Mouse (Mus musculus) neural tube, embryonic 12.5 days (tissue): ENCODE results near the gene Foxp1. TPM values are rescaled to one million over a fixed set of nuclear protein-coding genes. Genes with fewer than 3 reads are reported as not detected.

ENCODE experiments used
- ATAC-seq: fragments of 200-750 bp; cut with Nextera tagmentation; 2 replicates; pipeline ENCODE4 v1.8.0; 2017; ENCODE audit warnings: low read depth, mild to moderate bottlenecking, moderate TSS enrichment, moderate library complexity; ENCODE audit not compliant: low FRiP score
- H3K27ac ChIP-seq: fragments of 300-500 bp; sonication (generic); 2 replicates; pipeline ENCODE4 v1.5.1; 2016
- H3K27me3 ChIP-seq: fragments of 300-500 bp; sonication (generic); replicated peaks from 2 replicates; pipeline ENCODE4 v1.6.1; 2016; ENCODE audit warnings: mild to moderate bottlenecking
- H3K36me3 ChIP-seq: fragments of 300-500 bp; sonication (generic); 2 replicates; pipeline ENCODE4 v1.6.1; 2016; ENCODE audit warnings: mild to moderate bottlenecking
- H3K4me1 ChIP-seq: fragments of 300-500 bp; sonication (generic); 2 replicates; pipeline ENCODE4 v1.6.1; 2016
- H3K4me2 ChIP-seq: fragments of 300-500 bp; sonication (generic); replicated peaks from 2 replicates; pipeline ENCODE4 v1.6.1; 2016; ENCODE audit warnings: mild to moderate bottlenecking
- H3K4me3 ChIP-seq: fragments of 300-500 bp; sonication (generic); 2 replicates; pipeline ENCODE4 v1.5.1; 2016
- H3K9ac ChIP-seq: fragments of 300-500 bp; sonication (generic); 2 replicates; pipeline ENCODE4 v1.6.1; 2016; ENCODE audit warnings: mild to moderate bottlenecking
- H3K9me3 ChIP-seq: fragments of 300-500 bp; sonication (generic); 2 replicates; pipeline ENCODE4 v1.6.1; 2016; ENCODE audit warnings: mild to moderate bottlenecking
- WGBS: fragments of 180-500 bp; shearing (Covaris S2); methylation state at CpG from one replicate; pipeline ENCODE4 v1.1.7; 2016; 5-methylcytosine and 5-hydroxymethylcytosine counted together
- polyA plus RNA-seq: library from polyadenylated mRNA; unstranded; fragments of >200 nt; fragmentation: Nextera tagmentation; extraction: Ambion mirVana; gene quantifications from 2 replicates; pipeline ENCODE4 v1.2.1, GENCODE M21; 2016

The Foxp1 gene
- polyA plus RNA-seq, 1 experiment from 2014 or later: 91.8 TPM

- Histone ChIP-seq H3K36me3 (no peaks in the 10 kb centered on the region), H3K9me3 (no peaks in the 10 kb centered on the region), H3K27ac (no peak overlapping the region), H3K9ac (no peak overlapping the region), H3K4me2 (no peak overlapping the region), H3K4me1 (no peaks in the 10 kb centered on the region), H3K4me3 (no peak overlapping the region), H3K27me3 (no peaks in the 10 kb centered on the region)
- WGBS: 94% methylated on average over 4 of the region's 4 CpGs
- ATAC-seq: no peak
Observed at GRCm38 (mm10) chr6:99360581-99360980, 161.9 kb downstream of the Foxp1 start.

- H3K4me1 ChIP-seq: no peaks in the 10 kb centered on the region
- no peak for ATAC-seq
- H3K27me3 ChIP-seq: no peaks in the 10 kb centered on the region
- no peak overlapping the region for H3K9ac ChIP-seq
- no peak overlapping the region for H3K4me3 ChIP-seq
- H3K36me3 ChIP-seq: no peaks in the 10 kb centered on the region
- no peak overlapping the region for H3K27ac ChIP-seq
- no peak overlapping the region for H3K4me2 ChIP-seq
- WGBS: 82% methylated on average over 6 of the region's 6 CpGs
- H3K9me3 ChIP-seq: no peaks in the 10 kb centered on the region
Observed at GRCm38 (mm10) chr6:99359765-99360499, 162.6 kb downstream of the Foxp1 start.

DNA sequence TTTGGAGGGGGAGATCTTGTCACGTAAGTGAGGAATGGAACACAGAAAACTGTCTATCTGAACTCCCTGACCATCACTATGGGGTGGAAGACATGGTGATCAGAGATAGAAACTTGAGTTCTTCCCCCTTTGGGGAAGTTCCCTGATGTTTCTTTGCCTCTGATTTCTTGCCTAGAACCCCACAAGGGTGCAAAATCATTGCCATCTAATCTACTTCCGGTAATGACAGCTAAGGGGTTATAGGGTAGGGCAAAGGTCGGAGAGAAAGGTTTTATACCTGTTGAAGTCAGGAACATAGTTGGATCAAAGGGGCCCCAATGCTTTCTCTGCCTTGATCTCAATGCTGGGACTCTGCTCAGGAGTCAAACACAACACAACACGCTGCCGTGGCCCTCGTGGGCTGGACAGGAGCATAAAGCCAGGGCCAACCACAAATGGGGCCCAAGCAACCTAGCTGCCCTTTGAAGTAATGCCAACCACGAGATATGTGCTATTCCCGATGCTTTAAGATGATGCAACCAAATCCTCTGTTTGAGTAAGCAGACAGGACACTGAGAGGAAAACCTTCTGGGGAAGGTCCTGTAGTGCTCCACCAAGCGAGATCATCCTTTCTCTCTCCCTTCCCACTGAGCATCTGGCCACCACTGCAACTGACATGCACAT, 163.4 kb downstream of the Foxp1 start:
- no peaks in the 10 kb centered on the region for H3K4me1 ChIP-seq
- H3K4me3 ChIP-seq: no peak overlapping the region
- 89% methylated on average over 9 of the region's 9 CpGs for WGBS
- H3K27me3 ChIP-seq: no peaks in the 10 kb centered on the region
- H3K27ac ChIP-seq: no peak overlapping the region
- no peak for ATAC-seq
- H3K4me2 ChIP-seq: no peak overlapping the region
- H3K9ac ChIP-seq: no peak overlapping the region
- no peaks in the 10 kb centered on the region for H3K9me3 ChIP-seq
- no peaks in the 10 kb centered on the region for H3K36me3 ChIP-seq

DNA sequence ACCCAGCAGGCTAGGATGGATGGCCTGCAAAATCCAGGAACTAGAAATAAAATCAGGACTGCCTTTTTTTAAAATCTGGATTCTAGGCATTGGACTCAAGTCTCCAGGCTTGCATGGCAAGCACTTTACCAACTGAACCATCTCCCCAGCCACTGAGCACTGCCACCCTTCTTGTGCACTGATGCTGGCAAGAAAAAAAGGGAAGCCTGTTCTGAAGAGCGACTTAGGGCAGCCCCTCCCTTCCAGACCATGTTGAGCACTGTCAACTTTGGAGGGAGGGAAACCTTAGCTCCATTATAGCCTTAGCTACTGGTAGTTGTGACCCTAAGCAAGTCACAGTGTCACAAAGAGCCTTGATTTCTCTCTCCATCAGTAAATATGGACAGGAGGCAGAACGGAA, 164.6 kb downstream of the Foxp1 start:
- Histone ChIP-seq H3K27ac (no peak overlapping the region), H3K4me1 (no peaks in the 10 kb centered on the region), H3K4me3 (no peak overlapping the region), H3K4me2 (no peak overlapping the region), H3K27me3 (no peaks in the 10 kb centered on the region), H3K36me3 (no peaks in the 10 kb centered on the region), H3K9me3 (no peaks in the 10 kb centered on the region), H3K9ac (no peak overlapping the region)
- 86% methylated on average over 2 of the region's 2 CpGs for WGBS
- no peak for ATAC-seq

DNA sequence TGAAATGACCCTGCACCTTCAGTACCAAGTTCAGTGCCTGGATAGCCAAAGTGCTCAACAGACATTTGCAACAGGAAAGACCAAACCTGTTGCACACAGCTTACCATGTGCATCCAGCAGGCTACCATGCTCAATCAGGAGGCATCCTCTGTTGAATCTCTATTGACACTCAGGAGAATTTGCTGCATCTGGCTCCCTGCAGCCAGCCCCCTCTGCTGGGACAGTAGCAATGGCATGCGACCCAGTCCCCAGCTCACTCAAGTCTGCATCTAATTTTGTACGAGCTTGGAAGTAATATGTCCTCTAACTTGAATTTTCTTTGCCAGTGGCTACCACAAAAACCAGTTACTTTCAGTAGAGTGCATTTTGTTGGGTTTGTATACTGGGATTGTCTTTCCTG, 168.2 kb downstream of the Foxp1 start:
- Histone ChIP-seq H3K27ac (no peak overlapping the region), H3K4me3 (no peak overlapping the region), H3K36me3 (no peaks in the 10 kb centered on the region), H3K4me2 (no peak overlapping the region), H3K4me1 (no peaks in the 10 kb centered on the region), H3K9me3 (no peaks in the 10 kb centered on the region), H3K9ac (no peak overlapping the region), H3K27me3 (no peaks in the 10 kb centered on the region)
- WGBS: 65% methylated on average over 2 of the region's 2 CpGs
- no peak for ATAC-seq

DNA sequence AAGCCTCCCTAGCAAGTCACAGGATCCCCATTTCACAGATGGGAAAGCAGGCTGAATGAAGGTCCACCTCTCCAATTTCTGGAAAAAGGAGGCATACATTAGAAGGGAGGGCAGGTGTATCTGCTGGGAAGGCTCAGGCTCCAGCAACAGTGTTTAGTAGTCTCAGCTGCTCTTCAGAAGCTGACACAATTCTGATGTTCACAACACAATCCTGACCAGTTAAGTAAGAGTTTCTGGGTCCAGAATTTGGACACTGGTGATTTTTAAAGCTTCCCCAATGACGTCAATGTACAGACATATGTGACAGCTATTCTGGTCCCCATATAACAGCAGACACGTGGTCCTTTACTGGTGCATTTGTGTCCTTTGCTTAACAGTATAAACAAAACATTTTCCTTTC, 169.1 kb downstream of the Foxp1 start:
- Histone ChIP-seq H3K27me3 (no peaks in the 10 kb centered on the region), H3K9me3 (no peaks in the 10 kb centered on the region), H3K4me2 (no peak overlapping the region), H3K4me1 (no peaks in the 10 kb centered on the region), H3K36me3 (no peaks in the 10 kb centered on the region), H3K9ac (no peak overlapping the region), H3K27ac (no peak overlapping the region), H3K4me3 (no peak overlapping the region)
- WGBS: 85% methylated on average over 2 of the region's 2 CpGs
- ATAC-seq: no peak

- H3K4me3 ChIP-seq: no peak overlapping the region
- no peaks in the 10 kb centered on the region for H3K9me3 ChIP-seq
- no peak for ATAC-seq
- no peak overlapping the region for H3K9ac ChIP-seq
- WGBS: 88% methylated on average over 3 of the region's 3 CpGs
- H3K27ac ChIP-seq: no peak overlapping the region
- H3K36me3 ChIP-seq: no peaks in the 10 kb centered on the region
- no peaks in the 10 kb centered on the region for H3K27me3 ChIP-seq
- peaks cover 5% of the 10 kb centered on the region; the same call in 1 of the 2 replicates for H3K4me1 ChIP-seq
- no peak overlapping the region for H3K4me2 ChIP-seq
Observed at GRCm38 (mm10) chr6:99350566-99350965, 172.0 kb downstream of the Foxp1 start.

DNA sequence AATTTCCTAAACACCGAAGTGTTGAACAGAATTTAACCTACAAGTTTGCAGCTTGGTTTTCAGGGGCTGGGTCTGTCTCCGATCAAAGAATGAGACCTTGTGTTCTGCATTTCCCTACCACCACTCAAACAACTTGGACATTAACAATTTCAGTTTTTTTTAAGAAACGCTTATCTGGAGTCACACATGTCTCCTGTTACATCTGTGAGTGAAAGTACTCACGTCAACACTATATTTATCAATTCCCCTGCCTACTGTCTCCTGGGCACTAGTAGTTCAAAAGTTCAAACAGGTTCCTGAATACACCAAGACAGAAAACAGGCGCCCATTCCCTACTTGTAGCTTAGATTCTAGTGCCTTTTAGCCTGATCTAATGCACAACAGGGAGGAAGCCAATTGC, 172.4 kb downstream of the Foxp1 start:
- ATAC-seq: no peak
- Histone ChIP-seq H3K4me2 (no peak overlapping the region), H3K9ac (no peak overlapping the region), H3K4me1 (peaks cover 5% of the 10 kb centered on the region; the same call in 1 of the 2 replicates), H3K4me3 (no peak overlapping the region), H3K27me3 (no peaks in the 10 kb centered on the region), H3K9me3 (no peaks in the 10 kb centered on the region), H3K27ac (no peak overlapping the region), H3K36me3 (no peaks in the 10 kb centered on the region)
- 84% methylated on average over 5 of the region's 5 CpGs for WGBS

DNA sequence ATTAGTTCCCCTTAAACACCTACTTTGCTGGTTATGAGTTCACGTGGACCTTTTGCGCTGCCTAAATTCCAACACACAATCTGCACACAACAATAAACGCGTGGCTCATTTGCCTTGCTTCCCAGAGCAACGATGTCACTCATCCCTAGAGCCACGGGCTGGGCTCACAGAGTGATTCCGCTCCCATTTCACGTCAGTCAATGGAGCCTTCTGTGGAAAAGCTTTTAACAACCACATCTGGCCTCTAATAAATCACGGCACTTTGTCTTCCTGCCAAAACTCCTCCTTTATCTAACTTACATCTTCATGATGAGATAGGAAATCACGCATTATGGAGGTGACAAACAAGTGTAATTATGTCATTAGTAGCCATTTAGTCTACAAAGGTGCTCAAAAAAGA, 174.7 kb downstream of the Foxp1 start:
- no peak overlapping the region for H3K4me2 ChIP-seq
- no peaks in the 10 kb centered on the region for H3K27me3 ChIP-seq
- no peak; the same call in 1 of the 2 replicates for ATAC-seq
- no peak overlapping the region for H3K4me3 ChIP-seq
- H3K4me1 ChIP-seq: peaks cover 5% of the 10 kb centered on the region; the same call in 1 of the 2 replicates
- no peaks in the 10 kb centered on the region for H3K9me3 ChIP-seq
- 16% methylated on average over 10 of the region's 10 CpGs for WGBS
- H3K27ac ChIP-seq: no peak overlapping the region
- no peaks in the 10 kb centered on the region for H3K36me3 ChIP-seq
- H3K9ac ChIP-seq: no peak overlapping the region

DNA sequence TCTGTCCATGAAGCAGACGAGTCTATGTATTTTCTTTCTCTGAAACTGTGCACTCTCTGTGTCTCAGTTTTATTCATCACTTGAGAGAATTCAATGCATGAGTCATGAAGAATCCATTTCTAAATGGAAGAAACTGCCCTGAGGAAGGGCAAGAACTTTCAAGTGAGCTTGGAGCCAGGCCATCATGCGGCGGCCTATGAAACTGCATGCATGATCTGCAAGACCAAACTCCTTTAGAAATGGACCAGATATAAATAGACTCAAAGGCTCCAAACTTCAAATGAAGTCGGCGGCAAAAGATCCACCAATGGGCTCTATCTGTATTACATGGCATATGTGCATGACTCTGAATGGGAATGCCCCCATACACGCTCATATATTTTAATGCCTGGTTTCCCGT, 177.6 kb downstream of the Foxp1 start:
- Histone ChIP-seq H3K4me3 (no peak overlapping the region), H3K36me3 (no peaks in the 10 kb centered on the region), H3K27ac (no peak overlapping the region), H3K9me3 (no peaks in the 10 kb centered on the region), H3K27me3 (no peaks in the 10 kb centered on the region), H3K9ac (no peak overlapping the region), H3K4me1 (peaks cover 5% of the 10 kb centered on the region; the same call in 1 of the 2 replicates), H3K4me2 (no peak overlapping the region)
- no peak for ATAC-seq
- WGBS: 96% methylated on average over 7 of the region's 7 CpGs

DNA sequence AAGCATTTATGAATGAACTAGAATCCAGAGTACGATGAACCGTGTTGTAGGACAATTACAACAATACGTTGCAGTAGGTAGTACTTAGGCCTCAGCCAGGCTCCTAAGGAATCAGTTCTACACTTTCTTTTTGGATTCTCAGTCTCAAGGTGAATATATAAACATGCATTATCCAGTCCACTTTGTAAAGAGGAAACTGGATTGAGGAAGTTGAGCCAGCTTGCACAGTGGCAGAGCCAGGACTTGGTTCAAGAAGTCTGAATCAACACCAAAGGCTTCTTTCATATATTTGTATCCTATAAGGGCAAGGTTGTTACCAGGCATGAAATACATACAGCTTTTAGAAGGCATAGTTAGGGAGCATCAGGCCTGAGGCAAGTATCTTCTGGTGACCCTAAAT, 178.2 kb downstream of the Foxp1 start:
- 92% methylated on average over 3 of the region's 3 CpGs for WGBS
- H3K27me3 ChIP-seq: no peaks in the 10 kb centered on the region
- H3K4me2 ChIP-seq: no peak overlapping the region
- H3K4me3 ChIP-seq: no peak overlapping the region
- no peaks in the 10 kb centered on the region for H3K36me3 ChIP-seq
- H3K4me1 ChIP-seq: peaks cover 8% of the 10 kb centered on the region
- no peak overlapping the region for H3K27ac ChIP-seq
- H3K9ac ChIP-seq: no peak overlapping the region
- ATAC-seq: no peak
- H3K9me3 ChIP-seq: no peaks in the 10 kb centered on the region

DNA sequence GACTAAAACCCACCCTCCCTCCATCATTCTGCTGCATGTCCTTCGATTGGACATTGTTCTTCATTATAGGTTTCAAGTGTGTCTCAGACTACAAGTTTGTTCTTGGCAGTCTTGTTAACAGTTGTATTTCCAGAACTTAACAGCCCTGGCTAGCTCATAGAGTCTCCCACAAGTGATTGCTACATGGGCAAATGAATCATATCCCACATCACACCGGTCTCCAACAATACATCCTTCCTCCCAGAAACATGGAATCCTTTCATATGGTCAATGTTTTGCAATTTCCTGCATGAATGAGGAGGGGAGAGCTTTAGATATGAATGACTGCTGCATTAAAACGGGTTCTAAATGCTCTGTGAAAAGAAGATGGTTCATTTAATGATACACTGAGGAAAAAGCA, 178.7 kb downstream of the Foxp1 start:
- Histone ChIP-seq H3K27me3 (no peaks in the 10 kb centered on the region), H3K4me1 (peaks cover 12% of the 10 kb centered on the region), H3K9ac (no peak overlapping the region), H3K9me3 (no peaks in the 10 kb centered on the region), H3K4me3 (no peak overlapping the region), H3K27ac (no peak overlapping the region), H3K36me3 (no peaks in the 10 kb centered on the region), H3K4me2 (no peak overlapping the region)
- no peak for ATAC-seq
- WGBS: 89% methylated on average over 3 of the region's 3 CpGs

DNA sequence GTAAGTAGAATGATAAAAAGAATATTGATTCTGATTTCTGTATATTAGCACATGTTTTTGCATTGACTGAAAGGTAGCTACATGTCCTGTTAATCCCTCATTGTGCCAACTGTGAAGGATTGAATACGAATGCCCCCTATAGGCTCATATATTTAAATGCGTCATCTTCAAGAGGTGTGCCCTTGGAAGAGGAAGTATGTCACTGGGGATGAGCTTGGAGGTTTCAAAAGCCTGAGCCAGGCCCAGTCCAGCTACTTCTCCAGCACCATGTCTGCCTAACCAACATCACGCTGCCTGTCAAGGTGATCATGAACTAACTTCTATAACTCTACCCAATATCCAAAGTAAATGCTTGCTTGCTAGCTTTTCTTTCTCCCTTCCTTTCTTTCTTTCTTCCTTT, 180.1 kb downstream of the Foxp1 start:
- Histone ChIP-seq H3K4me2 (no peak overlapping the region), H3K36me3 (no peaks in the 10 kb centered on the region), H3K9ac (no peak overlapping the region), H3K4me1 (peaks cover 10% of the 10 kb centered on the region), H3K27me3 (no peaks in the 10 kb centered on the region), H3K4me3 (no peak overlapping the region), H3K9me3 (no peaks in the 10 kb centered on the region), H3K27ac (no peak overlapping the region)
- WGBS: 94% methylated on average over 3 of the region's 3 CpGs
- no peak for ATAC-seq
